Mouse (Mus musculus): ENCODE data around the gene Tmem174. TPM values are rescaled to one million over a fixed set of nuclear protein-coding genes. Genes with fewer than 3 reads are reported as not detected.
A peak's percentile ranks its signal among the peaks of the same experiment; 100 is the strongest.

Tmem174 gene
- polyA plus RNA-seq, 1 experiment, result not detected

DNA sequence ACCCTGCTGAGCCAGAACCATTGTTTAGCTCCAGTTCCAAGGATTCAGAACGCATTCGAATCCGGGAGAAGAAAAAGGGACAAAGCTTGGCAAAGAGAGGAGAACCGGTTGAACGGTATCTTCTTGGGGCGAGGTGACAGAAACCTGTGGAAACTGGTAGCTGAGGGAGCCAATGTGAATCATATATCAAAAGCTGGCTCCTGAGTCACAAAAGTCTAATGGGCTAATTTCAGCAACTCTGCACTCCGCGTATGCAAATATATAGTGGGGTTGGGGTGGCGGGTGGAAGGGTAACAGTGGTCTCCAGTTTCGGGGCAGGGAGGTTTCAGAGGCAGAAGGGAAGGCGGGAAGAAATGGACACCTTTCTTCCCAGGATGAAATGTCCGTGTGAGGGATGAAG lies 48.7 kb downstream of the Tmem174 start:
- Histone ChIP-seq H3K4me1 (ENCODE audit: control insufficient read depth, insufficient read depth, low read length) (no peaks in the 10 kb centered on the region), H3K27ac (ENCODE audit: insufficient read depth, low read length) (no peak overlapping the region), H3K4me3 (ENCODE audit: insufficient read depth, low read length) (peak overlapping the region; percentile 25)
- TF ChIP-seq CTCF (IDR thresholded peaks at IDR 0.05; ENCODE audit: borderline replicate concordance, insufficient read depth, low read length) (no peak), POLR2A (IDR thresholded peaks at IDR 0.05; ENCODE audit: low read depth, low read length) (no peak)

DNA sequence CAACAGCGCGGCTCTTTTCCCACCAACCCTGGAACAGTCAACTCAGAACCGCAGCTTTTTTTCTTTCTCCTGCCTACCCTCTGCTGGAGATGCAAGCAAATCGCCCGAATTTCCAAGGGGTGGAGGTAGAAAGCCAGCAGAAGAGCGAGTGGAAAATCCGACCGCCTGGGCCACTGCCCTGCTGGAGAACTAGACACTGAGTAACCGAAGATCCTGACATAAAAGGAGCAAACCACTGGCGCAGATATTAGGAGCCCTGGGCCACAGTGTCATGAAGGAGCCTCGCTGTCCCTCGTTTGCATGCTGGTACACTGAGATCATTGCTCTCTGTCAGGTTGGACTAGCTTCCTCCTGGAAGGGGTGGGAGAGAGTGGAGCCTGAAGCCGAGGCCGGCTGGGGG lies 49.6 kb downstream of the Tmem174 start:
- no peaks in the 10 kb centered on the region for H3K4me1 ChIP-seq (ENCODE audit: control insufficient read depth, insufficient read depth, low read length)

DNA sequence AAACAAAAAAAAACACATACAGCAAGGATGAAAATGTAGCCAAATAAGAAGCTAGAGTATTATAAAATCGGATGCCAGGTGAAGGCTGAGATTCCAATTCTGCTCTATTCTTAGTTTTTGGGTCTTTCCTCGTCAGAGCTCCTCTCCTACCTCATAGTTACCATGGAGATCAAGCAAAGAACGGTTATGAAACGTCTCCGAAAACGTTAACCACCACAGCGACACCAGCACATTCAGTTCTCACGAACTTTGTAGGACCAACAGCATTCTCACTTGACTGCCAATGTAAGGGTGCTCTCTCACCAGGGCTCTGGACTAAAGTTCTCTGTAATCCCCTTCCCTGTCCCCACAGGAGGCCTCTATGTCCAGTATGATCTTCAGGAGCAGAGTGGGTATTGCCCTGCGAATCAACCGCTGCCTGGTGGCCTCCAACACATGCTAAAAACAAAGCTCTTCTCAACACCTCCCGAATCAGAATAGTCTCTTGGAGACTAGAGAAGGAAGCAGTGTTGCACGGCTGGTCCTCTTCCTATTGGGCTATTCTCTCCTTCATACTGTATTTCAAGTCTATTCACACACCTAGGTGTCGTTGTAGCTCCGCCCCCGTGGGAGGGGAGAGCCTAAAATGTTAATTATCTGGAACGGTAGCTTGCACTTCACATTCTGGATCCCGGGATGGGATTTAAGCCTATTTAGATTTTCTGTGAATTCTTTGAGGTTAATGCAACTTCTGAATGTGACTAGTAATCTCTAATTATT lies 50.2 kb downstream of the Tmem174 start:
- H3K27ac ChIP-seq (ENCODE audit: insufficient read depth, low read length), result no peak overlapping the region
- H3K4me1 ChIP-seq (ENCODE audit: control insufficient read depth, insufficient read depth, low read length), result no peaks in the 10 kb centered on the region
- H3K4me3 ChIP-seq (ENCODE audit: insufficient read depth, low read length), result no peak overlapping the region
- TF ChIP-seq CTCF (IDR thresholded peaks at IDR 0.05; ENCODE audit: borderline replicate concordance, insufficient read depth, low read length) (no peak), POLR2A (IDR thresholded peaks at IDR 0.05; ENCODE audit: low read depth, low read length) (no peak)

More for the DNA sequence above, 49.6 kb downstream of the Tmem174 start:
- Histone ChIP-seq H3K4me3 (ENCODE audit: insufficient read depth, low read length) (no peak overlapping the region), H3K27ac (ENCODE audit: insufficient read depth, low read length) (no peak overlapping the region)
- TF ChIP-seq CTCF (IDR thresholded peaks at IDR 0.05; ENCODE audit: borderline replicate concordance, insufficient read depth, low read length) (no peak), POLR2A (IDR thresholded peaks at IDR 0.05; ENCODE audit: low read depth, low read length) (no peak)

Other genes starting within 250 kb of the Tmem174 start
- gene Gm10320, start 145.4 kb downstream of the Tmem174 start, polyA plus RNA-seq (2011; ENCODE audit: insufficient read length, low read depth, missing spikeins), result not detected in 2 replicates
- 0.43 and 0.90 TPM in 2 replicates for gene Tmem171, start 57.4 kb upstream of the Tmem174 start, polyA plus RNA-seq (2011; ENCODE audit: insufficient read length, low read depth, missing spikeins)
- gene Fcho2, start 178.0 kb upstream of the Tmem174 start, polyA plus RNA-seq (2011; ENCODE audit: insufficient read length, low read depth, missing spikeins), result 36.4 and 57.6 TPM in 2 replicates